Mouse (Mus musculus): ENCODE measurements around the gene Rasgrf2. TPM values are rescaled to one million over a fixed set of nuclear protein-coding genes. Genes with fewer than 3 reads are reported as not detected.

Rasgrf2 gene
- total and polyA plus RNA-seq, 3 experiments: 0.22 TPM; not detected in 2

- Histone ChIP-seq H3K36me3 (replicated peaks) (no peaks in the 10 kb centered on the region), H3K4me1 (ENCODE audit: insufficient read depth, low read depth, low read length) (no peaks in the 10 kb centered on the region), H3K27me3 (ENCODE audit: insufficient read depth, low read length) (peaks cover 2% of the 10 kb centered on the region; the same call in 1 of the 2 replicates), H3K9me3 (replicated peaks) (no peaks in the 10 kb centered on the region; the same call in 1 of the 2 replicates), H3K4me3 (ENCODE audit: low read depth, low read length) (no peak overlapping the region)
- ATAC-seq (ENCODE audit: extremely low read depth, insufficient number of reproducible peaks, low FRiP score, poor library complexity, severe bottlenecking) (no peak), DNase-seq (ENCODE audit: low spot score) (no peak)
- TF ChIP-seq GATA2 (IDR thresholded peaks at IDR 0.05; ENCODE audit: borderline replicate concordance, low read depth, low read length) (no peak), TAL1 (conservative IDR thresholded peaks at IDR 0.05; ENCODE audit: low read depth, low read length) (no peak), POLR2AphosphoS5 (IDR thresholded peaks at IDR 0.05; ENCODE audit: insufficient replicate concordance, low read depth, low read length) (no peak), GATA1 (IDR thresholded peaks at IDR 0.05; ENCODE audit: borderline replicate concordance, low read length) (no peak), CTCF (IDR thresholded peaks at IDR 0.05; ENCODE audit: low read depth, low read length) (no peak)
Observed at GRCm38 (mm10) chr13:91990709-91991284, 140.7 kb downstream of the Rasgrf2 start.

GRCm38 (mm10) chr13:91988378-91988777, 143.1 kb downstream of the Rasgrf2 start:
- DNase-seq (ENCODE audit: low spot score) (no peak), ATAC-seq (ENCODE audit: extremely low read depth, insufficient number of reproducible peaks, low FRiP score, poor library complexity, severe bottlenecking) (no peak)
- TF ChIP-seq TAL1 (conservative IDR thresholded peaks at IDR 0.05; ENCODE audit: low read depth, low read length): no peak
- TF ChIP-seq POLR2AphosphoS5 (IDR thresholded peaks at IDR 0.05; ENCODE audit: insufficient replicate concordance, low read depth, low read length): no peak
- no peak for TF ChIP-seq CTCF (IDR thresholded peaks at IDR 0.05; ENCODE audit: low read depth, low read length)
- no peak for TF ChIP-seq GATA1 (IDR thresholded peaks at IDR 0.05; ENCODE audit: borderline replicate concordance, low read length)
- TF ChIP-seq GATA2 (IDR thresholded peaks at IDR 0.05; ENCODE audit: borderline replicate concordance, low read depth, low read length): no peak
- no peaks in the 10 kb centered on the region; the same call in 1 of the 2 replicates for H3K9me3 ChIP-seq (replicated peaks)
- H3K4me3 ChIP-seq (ENCODE audit: low read depth, low read length): no peak overlapping the region
- no peaks in the 10 kb centered on the region for H3K4me1 ChIP-seq (ENCODE audit: insufficient read depth, low read depth, low read length)
- H3K27me3 ChIP-seq (ENCODE audit: insufficient read depth, low read length): peaks cover 2% of the 10 kb centered on the region
- no peaks in the 10 kb centered on the region for H3K36me3 ChIP-seq (replicated peaks)

GRCm38 (mm10) chr13:91986958-91987357, 144.5 kb downstream of the Rasgrf2 start:
- TF ChIP-seq TAL1 (conservative IDR thresholded peaks at IDR 0.05; ENCODE audit: low read depth, low read length): no peak
- TF ChIP-seq CTCF (IDR thresholded peaks at IDR 0.05; ENCODE audit: low read depth, low read length): no peak
- TF ChIP-seq POLR2AphosphoS5 (IDR thresholded peaks at IDR 0.05; ENCODE audit: insufficient replicate concordance, low read depth, low read length): no peak
- no peak for TF ChIP-seq GATA2 (IDR thresholded peaks at IDR 0.05; ENCODE audit: borderline replicate concordance, low read depth, low read length)
- TF ChIP-seq GATA1 (IDR thresholded peaks at IDR 0.05; ENCODE audit: borderline replicate concordance, low read length): no peak
- DNase-seq (ENCODE audit: low spot score): no peak
- Histone ChIP-seq H3K9me3 (replicated peaks) (no peaks in the 10 kb centered on the region; the same call in 1 of the 2 replicates), H3K27me3 (ENCODE audit: insufficient read depth, low read length) (peaks cover 2% of the 10 kb centered on the region), H3K36me3 (replicated peaks) (no peaks in the 10 kb centered on the region), H3K4me3 (ENCODE audit: low read depth, low read length) (no peak overlapping the region), H3K4me1 (ENCODE audit: insufficient read depth, low read depth, low read length) (no peaks in the 10 kb centered on the region)
- ATAC-seq (ENCODE audit: extremely low read depth, insufficient number of reproducible peaks, low FRiP score, poor library complexity, severe bottlenecking): no peak

- Histone ChIP-seq H3K36me3 (replicated peaks) (no peaks in the 10 kb centered on the region), H3K4me1 (ENCODE audit: insufficient read depth, low read depth, low read length) (no peaks in the 10 kb centered on the region), H3K27me3 (ENCODE audit: insufficient read depth, low read length) (peaks cover 2% of the 10 kb centered on the region), H3K4me3 (ENCODE audit: low read depth, low read length) (no peak overlapping the region), H3K9me3 (replicated peaks) (no peaks in the 10 kb centered on the region; the same call in 1 of the 2 replicates)
- TF ChIP-seq CTCF (IDR thresholded peaks at IDR 0.05; ENCODE audit: low read depth, low read length) (no peak), GATA2 (IDR thresholded peaks at IDR 0.05; ENCODE audit: borderline replicate concordance, low read depth, low read length) (no peak), POLR2AphosphoS5 (IDR thresholded peaks at IDR 0.05; ENCODE audit: insufficient replicate concordance, low read depth, low read length) (no peak), TAL1 (conservative IDR thresholded peaks at IDR 0.05; ENCODE audit: low read depth, low read length) (no peak), GATA1 (IDR thresholded peaks at IDR 0.05; ENCODE audit: borderline replicate concordance, low read length) (no peak)
- no peak for DNase-seq (ENCODE audit: low spot score)
- no peak for ATAC-seq (ENCODE audit: extremely low read depth, insufficient number of reproducible peaks, low FRiP score, poor library complexity, severe bottlenecking)
Observed at GRCm38 (mm10) chr13:91985915-91986589, 145.4 kb downstream of the Rasgrf2 start.

- DNase-seq (ENCODE audit: low spot score) (no peak), ATAC-seq (ENCODE audit: extremely low read depth, insufficient number of reproducible peaks, low FRiP score, poor library complexity, severe bottlenecking) (no peak)
- H3K9me3 ChIP-seq (replicated peaks): no peaks in the 10 kb centered on the region; the same call in 1 of the 2 replicates
- no peak overlapping the region for H3K4me3 ChIP-seq (ENCODE audit: low read depth, low read length)
- no peaks in the 10 kb centered on the region for H3K4me1 ChIP-seq (ENCODE audit: insufficient read depth, low read depth, low read length)
- H3K36me3 ChIP-seq (replicated peaks): no peaks in the 10 kb centered on the region
- no peak for TF ChIP-seq CTCF (IDR thresholded peaks at IDR 0.05; ENCODE audit: low read depth, low read length)
- no peak for TF ChIP-seq GATA2 (IDR thresholded peaks at IDR 0.05; ENCODE audit: borderline replicate concordance, low read depth, low read length)
- TF ChIP-seq GATA1 (IDR thresholded peaks at IDR 0.05; ENCODE audit: borderline replicate concordance, low read length): no peak
- TF ChIP-seq POLR2AphosphoS5 (IDR thresholded peaks at IDR 0.05; ENCODE audit: insufficient replicate concordance, low read depth, low read length): no peak
- TF ChIP-seq TAL1 (conservative IDR thresholded peaks at IDR 0.05; ENCODE audit: low read depth, low read length): no peak
- peaks cover 2% of the 10 kb centered on the region for H3K27me3 ChIP-seq (ENCODE audit: insufficient read depth, low read length)
Observed at GRCm38 (mm10) chr13:91985019-91985418, 146.4 kb downstream of the Rasgrf2 start.

GRCm38 (mm10) chr13:91982080-91982479, 149.4 kb downstream of the Rasgrf2 start:
- ATAC-seq (ENCODE audit: extremely low read depth, insufficient number of reproducible peaks, low FRiP score, poor library complexity, severe bottlenecking) (no peak), DNase-seq (ENCODE audit: low spot score) (no peak)

More at GRCm38 (mm10) chr13:91982080-91982479, 149.4 kb downstream of the Rasgrf2 start:
- H3K27me3 ChIP-seq (ENCODE audit: insufficient read depth, low read length): peaks cover 2% of the 10 kb centered on the region
- H3K36me3 ChIP-seq (replicated peaks): no peaks in the 10 kb centered on the region
- no peak overlapping the region for H3K4me3 ChIP-seq (ENCODE audit: low read depth, low read length)
- no peaks in the 10 kb centered on the region; the same call in 1 of the 2 replicates for H3K9me3 ChIP-seq (replicated peaks)
- H3K4me1 ChIP-seq (ENCODE audit: insufficient read depth, low read depth, low read length): no peaks in the 10 kb centered on the region
- TF ChIP-seq TAL1 (conservative IDR thresholded peaks at IDR 0.05; ENCODE audit: low read depth, low read length) (no peak), POLR2AphosphoS5 (IDR thresholded peaks at IDR 0.05; ENCODE audit: insufficient replicate concordance, low read depth, low read length) (no peak), GATA2 (IDR thresholded peaks at IDR 0.05; ENCODE audit: borderline replicate concordance, low read depth, low read length) (no peak), CTCF (IDR thresholded peaks at IDR 0.05; ENCODE audit: low read depth, low read length) (no peak), GATA1 (IDR thresholded peaks at IDR 0.05; ENCODE audit: borderline replicate concordance, low read length) (no peak)

Measured in G1E (cell line).